Mouse (Mus musculus): ENCODE measurements at regions not wholly inside any gene's neighbourhood (a gene's known extent, or its start where the extent isn't known, plus 50 kb on each side); places are given as distances from the start of the nearest gene placed in this dataset.
"Not testable (repeated sequence)": the region's sequence is repeated elsewhere in the genome, so short reads cannot be mapped to it uniquely, and the experiment has no call there.

- peak; percentile 82 for DNase-seq (ENCODE audit: low read depth)
These were observed 96.9 kb downstream of the Vcpkmt start for GRCm38 (mm10) chr12:69485652-69486651.

GRCm38 (mm10) chr12:69481420-69481819, 101.4 kb downstream of the Vcpkmt start:
- DNase-seq (ENCODE audit: low read depth): no peak

- peak; percentile 35 for DNase-seq (ENCODE audit: low read depth)
These were observed 104.4 kb upstream of the Gm9887 start for GRCm38 (mm10) chr12:69476631-69477091.

- no peak for DNase-seq (ENCODE audit: low read depth)
These were observed 103.9 kb upstream of the Gm9887 start for GRCm38 (mm10) chr12:69476131-69476530.

GRCm38 (mm10) chr12:69474916-69475661, 102.8 kb upstream of the Gm9887 start:
- peak; percentile 91 for DNase-seq (ENCODE audit: low read depth)

GRCm38 (mm10) chr12:69474141-69474915, 102.1 kb upstream of the Gm9887 start:
- peak; percentile 29 for DNase-seq (ENCODE audit: low read depth)

- peak; percentile 39 for DNase-seq (ENCODE audit: low read depth)
These were observed 101.3 kb upstream of the Gm9887 start for GRCm38 (mm10) chr12:69473379-69474057.

- DNase-seq (ENCODE audit: low read depth): no peak
These were observed 100.7 kb upstream of the Gm9887 start for GRCm38 (mm10) chr12:69472912-69473311.

- DNase-seq (ENCODE audit: low read depth): peak; percentile 41
These were observed 99.6 kb upstream of the Gm9887 start for GRCm38 (mm10) chr12:69471876-69472275.

GRCm38 (mm10) chr12:69469004-69469403, 96.7 kb upstream of the Gm9887 start:
- DNase-seq (ENCODE audit: low read depth): no peak

GRCm38 (mm10) chr12:69467363-69467762, 95.1 kb upstream of the Gm9887 start:
- DNase-seq (ENCODE audit: low read depth): no peak

- DNase-seq (ENCODE audit: low read depth): no peak
These were observed 92.6 kb upstream of the Gm9887 start for GRCm38 (mm10) chr12:69464906-69465305.

GRCm38 (mm10) chr12:69463327-69463726, 91.1 kb upstream of the Gm9887 start:
- DNase-seq (ENCODE audit: low read depth): not testable (repeated sequence)

GRCm38 (mm10) chr12:69461888-69462840, 89.9 kb upstream of the Gm9887 start:
- peak; percentile 66 for DNase-seq (ENCODE audit: low read depth)

- DNase-seq (ENCODE audit: low read depth): no peak
These were observed 88.4 kb upstream of the Gm9887 start for GRCm38 (mm10) chr12:69460552-69461079.

- peak; percentile 61 for DNase-seq (ENCODE audit: low read depth)
These were observed 86.0 kb upstream of the Gm9887 start for GRCm38 (mm10) chr12:69458170-69458841.

GRCm38 (mm10) chr12:69456746-69457145, 84.5 kb upstream of the Gm9887 start:
- no peak for DNase-seq (ENCODE audit: low read depth)

- no peak for DNase-seq (ENCODE audit: low read depth)
These were observed 83.9 kb upstream of the Gm9887 start for GRCm38 (mm10) chr12:69456116-69456515.

- DNase-seq (ENCODE audit: low read depth): no peak
These were observed 83.3 kb upstream of the Gm9887 start for GRCm38 (mm10) chr12:69455566-69455965.

All from naive thymus-derived CD4-positive, alpha-beta T cell, adult 2 months (primary cell).